Mouse (Mus musculus) liver, embryonic 12.5 days (tissue): ENCODE measurements at regions not wholly inside any gene's neighbourhood (a gene's known extent, or its start where the extent isn't known, plus 50 kb on each side); places are given as distances from the start of the nearest gene placed in this dataset.

Experiments used
- ATAC-seq: fragments of 200-750 bp; cut with Nextera tagmentation; 2 replicates; pipeline ENCODE4 v1.8.0; 2017; ENCODE audit warnings: moderate number of reproducible peaks, mild to moderate bottlenecking, moderate library complexity
- H3K27ac ChIP-seq: fragments of 300-500 bp; sonication (generic); 2 replicates; pipeline ENCODE4 v1.5.1; 2016; ENCODE audit warnings: mild to moderate bottlenecking
- H3K27me3 ChIP-seq: fragments of 300-500 bp; sonication (generic); replicated peaks from 2 replicates; pipeline ENCODE4 v1.6.1; 2016; ENCODE audit warnings: mild to moderate bottlenecking, moderate library complexity
- H3K36me3 ChIP-seq: fragments of 300-500 bp; sonication (generic); 2 replicates; pipeline ENCODE4 v1.6.1; 2016; ENCODE audit warnings: mild to moderate bottlenecking, moderate library complexity
- H3K4me1 ChIP-seq: fragments of 300-500 bp; sonication (generic); 2 replicates; pipeline ENCODE4 v1.6.1; 2016
- H3K4me2 ChIP-seq: fragments of 300-500 bp; sonication (generic); 2 replicates; pipeline ENCODE4 v1.6.1; 2016; ENCODE audit warnings: mild to moderate bottlenecking, moderate library complexity
- H3K4me3 ChIP-seq: fragments of 300-500 bp; sonication (generic); 2 replicates; pipeline ENCODE4 v1.5.1; 2016; ENCODE audit warnings: mild to moderate bottlenecking, moderate library complexity
- H3K9ac ChIP-seq: fragments of 300-500 bp; sonication (generic); 2 replicates; pipeline ENCODE4 v1.6.1; 2016; ENCODE audit warnings: mild to moderate bottlenecking, moderate library complexity
- H3K9me3 ChIP-seq: fragments of 300-500 bp; sonication (generic); replicated peaks from 2 replicates; pipeline ENCODE4 v1.6.1; 2016; ENCODE audit warnings: mild to moderate bottlenecking, moderate library complexity
- WGBS: fragments of 180-500 bp; shearing (Covaris S2); methylation state at CpG from one replicate; pipeline ENCODE4 v1.1.7; 2016; ENCODE audit not compliant: insufficient replicate concordance; 5-methylcytosine and 5-hydroxymethylcytosine counted together

DNA sequence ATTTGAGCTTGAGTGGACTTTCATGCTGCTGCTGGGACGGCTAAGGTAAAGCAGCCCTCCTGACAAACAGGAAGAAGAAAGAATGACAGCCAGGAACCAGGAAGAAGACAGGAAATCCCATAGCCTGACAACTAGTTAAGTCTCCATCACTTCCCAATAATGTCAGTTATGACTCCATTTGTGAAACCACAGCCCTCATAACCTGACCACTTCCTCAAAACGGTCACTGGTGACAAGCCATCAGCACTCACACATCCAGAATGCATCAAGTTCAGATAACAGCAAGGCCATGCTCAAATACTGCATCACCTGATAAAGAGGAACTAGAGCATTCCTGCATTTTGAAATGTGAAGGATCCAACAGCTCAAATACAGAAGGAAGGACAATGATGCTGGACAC is 288.3 kb downstream of the Zfp706 start:
- H3K27me3 ChIP-seq: no peaks in the 10 kb centered on the region; the same call in 1 of the 2 replicates
- ATAC-seq: no peak
- no peak overlapping the region for H3K4me3 ChIP-seq
- no peaks in the 10 kb centered on the region for H3K9me3 ChIP-seq
- no peak overlapping the region for H3K9ac ChIP-seq
- H3K36me3 ChIP-seq: no peaks in the 10 kb centered on the region
- WGBS: 11% methylated on average over 2 of the region's 2 CpGs
- H3K27ac ChIP-seq: no peak overlapping the region
- H3K4me2 ChIP-seq: no peak overlapping the region
- peaks cover 27% of the 10 kb centered on the region for H3K4me1 ChIP-seq

DNA sequence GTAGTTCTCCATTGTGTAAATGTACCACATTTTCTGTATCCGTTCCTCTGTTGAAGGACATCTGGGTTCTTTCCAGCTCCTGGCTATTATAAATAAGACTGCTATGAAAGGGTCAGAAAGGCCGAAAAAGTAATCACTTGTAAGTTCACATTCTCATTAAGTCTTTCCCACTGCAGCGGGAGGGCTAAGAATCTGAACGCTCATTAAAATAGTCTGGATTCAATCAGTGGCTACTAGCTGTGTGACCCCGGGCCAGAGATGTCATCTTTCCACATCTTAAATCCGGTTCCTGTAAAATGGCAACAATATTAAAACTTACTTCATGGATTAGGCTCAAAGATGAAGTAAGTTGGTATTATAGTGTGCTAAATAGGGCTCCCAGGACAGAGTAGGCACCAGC is 289.7 kb downstream of the Zfp706 start:
- Histone ChIP-seq H3K9me3 (no peaks in the 10 kb centered on the region), H3K4me2 (no peak overlapping the region), H3K4me3 (no peak overlapping the region), H3K36me3 (no peaks in the 10 kb centered on the region), H3K27ac (no peak overlapping the region), H3K4me1 (peaks cover 27% of the 10 kb centered on the region), H3K9ac (no peak overlapping the region), H3K27me3 (no peaks in the 10 kb centered on the region; the same call in 1 of the 2 replicates)
- 77% methylated on average over 6 of the region's 6 CpGs for WGBS
- no peak for ATAC-seq

GRCm38 (mm10) chr15:36716686-36717038 is 290.9 kb downstream of the Zfp706 start:
- Histone ChIP-seq H3K27me3 (no peaks in the 10 kb centered on the region), H3K4me1 (peaks cover 21% of the 10 kb centered on the region), H3K9me3 (no peaks in the 10 kb centered on the region), H3K4me2 (peak overlapping the region; percentile 70), H3K9ac (peak overlapping the region; percentile 52), H3K4me3 (no peak overlapping the region), H3K27ac (peak overlapping the region; percentile 47; the same call in 1 of the 2 replicates), H3K36me3 (no peaks in the 10 kb centered on the region)
- ATAC-seq: no peak

GRCm38 (mm10) chr15:36715745-36716685 is 291.6 kb downstream of the Zfp706 start:
- Histone ChIP-seq H3K27me3 (no peaks in the 10 kb centered on the region), H3K4me3 (peak overlapping the region; percentile 51), H3K4me2 (peak overlapping the region; percentile 70), H3K9ac (peak overlapping the region; percentile 52), H3K9me3 (no peaks in the 10 kb centered on the region), H3K27ac (peak overlapping the region; percentile 47; the same call in 1 of the 2 replicates), H3K36me3 (no peaks in the 10 kb centered on the region), H3K4me1 (peaks cover 21% of the 10 kb centered on the region)
- WGBS: 11% methylated on average over 26 of the region's 26 CpGs
- peak; percentile 68 for ATAC-seq

- Histone ChIP-seq H3K4me1 (peaks cover 21% of the 10 kb centered on the region), H3K27me3 (0 out of 2 replicates have a peak, but pooled peaks cover 3% of the 10 kb centered on the region), H3K4me3 (no peak overlapping the region), H3K36me3 (no peaks in the 10 kb centered on the region), H3K4me2 (peak overlapping the region; percentile 70; the same call in 1 of the 2 replicates), H3K9me3 (no peaks in the 10 kb centered on the region), H3K9ac (no peak overlapping the region; the same call in 1 of the 2 replicates), H3K27ac (no peak overlapping the region)
- 85% methylated on average over 6 of the region's 6 CpGs for WGBS
- ATAC-seq: no peak
Observed at GRCm38 (mm10) chr15:36715159-36715558, 292.4 kb downstream of the Zfp706 start.

DNA sequence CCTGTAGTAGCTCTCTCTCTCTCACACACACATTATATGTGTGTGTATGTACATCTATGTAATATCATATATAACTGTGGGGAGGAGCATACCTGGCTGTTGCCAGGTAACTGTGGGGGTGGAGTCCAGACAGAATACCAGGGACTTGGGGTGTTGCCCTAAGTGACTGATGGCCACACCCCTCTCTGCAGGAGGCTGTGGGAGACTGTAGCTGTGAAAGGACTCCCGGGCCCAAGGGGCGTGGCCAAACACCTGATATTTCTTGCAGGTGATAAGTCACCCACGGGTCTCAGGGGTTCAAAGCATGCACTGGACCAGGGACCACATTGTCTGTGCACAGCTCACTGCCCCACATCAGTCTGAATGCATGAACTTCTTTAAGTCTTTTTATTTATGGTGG is 297.8 kb downstream of the Zfp706 start:
- ATAC-seq: 0 out of 2 replicates have a peak, but pooled peaks have one; percentile 16
- 0 out of 2 replicates have a peak, but pooled peaks cover 3% of the 10 kb centered on the region for H3K27me3 ChIP-seq
- no peak overlapping the region for H3K9ac ChIP-seq
- no peak overlapping the region for H3K4me3 ChIP-seq
- no peaks in the 10 kb centered on the region for H3K9me3 ChIP-seq
- peaks cover 9% of the 10 kb centered on the region; the same call in 1 of the 2 replicates for H3K4me1 ChIP-seq
- no peak overlapping the region for H3K27ac ChIP-seq
- 39% methylated on average over 3 of the region's 3 CpGs for WGBS
- no peak overlapping the region for H3K4me2 ChIP-seq
- no peaks in the 10 kb centered on the region for H3K36me3 ChIP-seq

GRCm38 (mm10) chr15:36708471-36708870 is 299.1 kb downstream of the Zfp706 start:
- H3K4me3 ChIP-seq: no peak overlapping the region
- 17% methylated on average over 3 of the region's 3 CpGs for WGBS
- H3K27ac ChIP-seq: no peak overlapping the region
- H3K27me3 ChIP-seq: 0 out of 2 replicates have a peak, but pooled peaks cover 3% of the 10 kb centered on the region
- no peaks in the 10 kb centered on the region for H3K36me3 ChIP-seq
- peaks cover 13% of the 10 kb centered on the region for H3K4me1 ChIP-seq
- peak; percentile 71 for ATAC-seq
- H3K9me3 ChIP-seq: no peaks in the 10 kb centered on the region
- H3K9ac ChIP-seq: no peak overlapping the region
- no peak overlapping the region for H3K4me2 ChIP-seq

DNA sequence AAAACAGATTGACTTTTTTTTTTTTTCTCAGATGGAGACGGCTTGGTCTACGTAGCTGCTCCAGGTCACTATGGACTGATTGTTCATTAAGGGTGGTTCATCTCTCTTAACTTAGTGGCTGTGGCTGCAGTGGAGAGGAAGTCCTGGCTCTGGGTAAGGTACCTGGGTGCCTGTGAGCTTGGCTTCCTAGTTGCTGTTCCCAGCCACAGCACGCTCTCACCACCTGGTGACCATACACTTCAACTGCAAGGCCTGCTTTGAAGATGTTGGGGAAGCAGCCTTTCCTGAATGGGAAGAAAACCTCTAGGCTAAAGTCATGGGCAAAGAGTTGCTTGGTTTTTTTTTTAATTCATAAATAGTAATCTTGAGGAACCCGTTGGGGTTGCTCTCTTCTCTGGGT is 301.6 kb downstream of the Zfp706 start:
- no peak overlapping the region for H3K4me3 ChIP-seq
- no peaks in the 10 kb centered on the region for H3K36me3 ChIP-seq
- peaks cover 23% of the 10 kb centered on the region for H3K4me1 ChIP-seq
- 0 out of 2 replicates have a peak, but pooled peaks cover 3% of the 10 kb centered on the region for H3K27me3 ChIP-seq
- WGBS: 43% methylated on average over 4 of the region's 4 CpGs
- ATAC-seq: peak; percentile 45; the same call in 1 of the 2 replicates
- no peaks in the 10 kb centered on the region for H3K9me3 ChIP-seq
- H3K4me2 ChIP-seq: no peak overlapping the region
- H3K27ac ChIP-seq: no peak overlapping the region
- no peak overlapping the region for H3K9ac ChIP-seq

DNA sequence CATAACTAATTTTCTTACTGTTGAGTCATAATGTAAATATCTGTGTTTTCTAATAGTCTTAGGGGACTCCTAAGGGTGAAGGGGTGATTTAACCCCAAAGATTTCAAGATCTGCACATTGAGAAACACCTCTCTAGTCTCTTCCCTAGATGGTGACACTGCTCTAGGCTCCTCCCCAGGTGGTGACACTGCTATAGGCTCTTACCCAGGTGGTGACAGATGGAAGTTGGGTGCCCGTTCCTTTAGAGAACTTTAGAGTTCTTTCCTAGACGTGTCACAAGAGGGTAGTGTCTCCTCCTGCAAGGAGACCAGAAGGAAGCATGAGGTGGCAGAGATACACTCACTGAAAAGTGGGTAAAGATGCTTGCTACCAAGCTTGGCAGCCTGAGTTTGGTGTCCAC is 302.2 kb downstream of the Zfp706 start:
- H3K36me3 ChIP-seq: no peaks in the 10 kb centered on the region
- H3K4me3 ChIP-seq: no peak overlapping the region
- ATAC-seq: no peak
- H3K27ac ChIP-seq: no peak overlapping the region
- no peaks in the 10 kb centered on the region for H3K9me3 ChIP-seq
- WGBS: 30% methylated on average over 2 of the region's 2 CpGs
- peaks cover 23% of the 10 kb centered on the region for H3K4me1 ChIP-seq
- no peak overlapping the region for H3K4me2 ChIP-seq
- 0 out of 2 replicates have a peak, but pooled peaks cover 2% of the 10 kb centered on the region for H3K27me3 ChIP-seq
- no peak overlapping the region for H3K9ac ChIP-seq

DNA sequence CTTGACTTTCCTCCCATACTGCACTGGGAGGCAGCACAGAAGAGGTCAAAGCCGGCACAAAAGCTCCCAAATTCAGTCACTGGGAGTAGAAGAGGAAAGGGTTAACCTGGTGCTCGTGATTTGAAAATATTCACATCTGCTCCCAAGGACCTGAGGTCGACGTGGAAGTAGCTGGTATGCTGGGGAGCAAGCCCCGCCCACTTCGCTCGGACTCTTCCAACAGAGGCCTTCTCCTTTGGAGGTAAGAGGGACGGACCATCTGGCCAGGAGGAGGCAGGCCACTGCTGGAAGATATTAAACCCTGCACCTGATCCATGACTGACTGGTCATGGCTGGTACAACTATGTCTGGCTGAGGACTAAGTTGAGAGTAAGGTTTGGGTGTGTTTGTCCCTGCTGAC is 305.7 kb downstream of the Zfp706 start:
- Histone ChIP-seq H3K4me3 (no peak overlapping the region), H3K27me3 (no peaks in the 10 kb centered on the region), H3K27ac (no peak overlapping the region), H3K9ac (no peak overlapping the region), H3K4me2 (no peak overlapping the region), H3K9me3 (no peaks in the 10 kb centered on the region), H3K4me1 (peaks cover 14% of the 10 kb centered on the region; the same call in 1 of the 2 replicates), H3K36me3 (no peaks in the 10 kb centered on the region)
- peak; percentile 41 for ATAC-seq
- 41% methylated on average over 8 of the region's 8 CpGs for WGBS

DNA sequence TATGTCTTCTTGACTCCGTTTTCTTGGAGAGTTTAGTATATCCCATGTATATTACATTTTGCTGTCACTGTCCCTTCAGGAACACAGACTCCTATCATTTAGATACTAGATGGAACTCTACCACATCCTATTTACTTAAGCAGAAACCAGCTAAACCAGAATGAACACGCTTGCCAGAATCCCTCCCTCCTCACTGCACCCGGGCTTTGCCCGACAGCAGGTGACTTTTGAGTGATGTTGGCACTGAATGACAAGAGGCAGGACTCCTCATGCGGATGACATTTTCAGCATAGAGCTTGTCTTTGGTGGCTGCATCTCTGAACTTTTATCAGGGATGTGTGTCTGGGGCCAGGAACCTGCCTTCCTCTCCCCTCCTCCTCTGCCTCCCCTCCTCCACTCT is 307.4 kb downstream of the Zfp706 start:
- no peak for ATAC-seq
- Histone ChIP-seq H3K36me3 (no peaks in the 10 kb centered on the region), H3K27me3 (no peaks in the 10 kb centered on the region), H3K9ac (no peak overlapping the region), H3K4me1 (peaks cover 14% of the 10 kb centered on the region; the same call in 1 of the 2 replicates), H3K4me2 (no peak overlapping the region), H3K9me3 (no peaks in the 10 kb centered on the region), H3K27ac (no peak overlapping the region), H3K4me3 (no peak overlapping the region)
- WGBS: 75% methylated on average over 5 of the region's 5 CpGs
